Mouse (Mus musculus) spleen, adult 2 months (tissue): ENCODE measurements around the gene Fam207a.

Experiments
- CTCF ChIP-seq: fragments of 200-500 bp; IDR thresholded peaks from 2 replicates; pipeline ENCODE4 v1.5.1; 2011; ENCODE audit warnings: mild to moderate bottlenecking, inconsistent platforms; ENCODE audit not compliant: insufficient read depth, insufficient read length, insufficient replicate concordance; ENCODE audit errors: extremely low read depth
- POLR2A ChIP-seq: fragments of 200-500 bp; IDR thresholded peaks from 2 replicates; pipeline ENCODE4 v1.6.1; 2011; ENCODE audit warnings: low read depth, low read length, inconsistent platforms

DNA sequence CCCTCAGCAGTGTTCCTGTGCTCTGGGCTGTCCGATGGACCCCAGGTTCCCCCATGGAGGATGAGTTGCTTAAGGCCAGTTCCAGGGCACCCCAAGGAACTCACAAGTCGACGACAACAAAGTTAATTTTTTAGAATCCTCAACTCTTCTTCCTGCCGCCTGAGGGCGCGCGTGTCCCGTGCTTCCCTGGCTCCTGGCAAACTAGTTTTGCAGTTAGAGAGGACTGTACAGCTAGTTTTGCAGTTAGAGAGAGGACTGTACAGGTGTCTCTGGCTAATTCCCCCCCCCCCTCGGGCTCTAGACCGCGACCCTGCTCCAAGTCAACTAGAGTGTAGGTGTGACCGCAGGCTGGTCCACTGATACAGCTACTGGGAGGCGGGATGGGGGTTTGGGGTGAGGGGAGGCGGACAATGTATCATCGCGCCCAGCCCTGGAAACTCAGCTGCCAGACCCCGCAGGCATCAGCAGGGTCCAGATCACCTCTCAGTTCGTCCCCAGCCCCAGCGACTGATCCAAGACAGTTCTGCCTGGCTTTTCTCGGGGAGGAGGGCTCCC, 1.6 kb upstream of the Fam207a start:
- peak; percentile 99 for TF ChIP-seq CTCF
- TF ChIP-seq POLR2A: no peak
